Mouse (Mus musculus) heart, postnatal 0 days (tissue): ENCODE data around the gene Wipf2.

ENCODE experiments used
- CTCF ChIP-seq: IDR thresholded peaks from 2 replicates; pipeline ENCODE4 v1.5.1; 2016; ENCODE audit warnings: antibody characterized with exemption, control low read depth, low read depth
- EP300 ChIP-seq: IDR thresholded peaks from 2 replicates; pipeline ENCODE4 v1.6.1; 2016; ENCODE audit warnings: antibody characterized with exemption, low read depth

GRCm38 (mm10) chr11:98838512-98838911, 24.9 kb upstream of the Wipf2 start:
- TF ChIP-seq EP300 (no peak), CTCF (no peak)
